Mouse (Mus musculus) cerebellum, postnatal 36 days (tissue): ENCODE data around the gene Lama5.

ENCODE experiments used
- DNase-seq, 2 experiments: peaks; one replicate each; pipeline ENCODE4 v3.0.0; 2021 to 2022; ENCODE audit warnings: mixed read lengths in 2 of 2

Gene Lama5

GRCm38 (mm10) chr2:180196610-180197322, 28.9 kb downstream of the Lama5 start:
- DNase-seq: no peak

DNA sequence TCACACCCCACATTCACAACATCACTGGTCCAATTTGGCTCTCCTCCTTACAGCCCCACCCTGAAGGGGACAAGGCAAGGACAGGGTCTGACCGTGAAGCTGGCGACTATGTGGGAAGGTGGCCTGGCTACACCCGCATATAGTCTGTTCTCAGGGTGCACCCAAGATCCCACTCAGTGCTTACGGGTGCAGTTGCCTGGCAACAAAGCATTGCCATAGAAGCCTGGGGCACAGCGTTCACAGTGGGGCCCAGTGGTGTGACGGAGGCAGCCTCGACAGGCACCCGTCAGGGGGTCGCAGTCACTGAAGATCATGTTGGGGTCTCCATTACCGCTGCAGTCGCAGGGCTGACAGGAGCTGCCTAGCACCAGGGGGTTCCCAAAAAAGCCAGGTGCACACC, 38.3 kb downstream of the Lama5 start:
- DNase-seq: no peak

DNA sequence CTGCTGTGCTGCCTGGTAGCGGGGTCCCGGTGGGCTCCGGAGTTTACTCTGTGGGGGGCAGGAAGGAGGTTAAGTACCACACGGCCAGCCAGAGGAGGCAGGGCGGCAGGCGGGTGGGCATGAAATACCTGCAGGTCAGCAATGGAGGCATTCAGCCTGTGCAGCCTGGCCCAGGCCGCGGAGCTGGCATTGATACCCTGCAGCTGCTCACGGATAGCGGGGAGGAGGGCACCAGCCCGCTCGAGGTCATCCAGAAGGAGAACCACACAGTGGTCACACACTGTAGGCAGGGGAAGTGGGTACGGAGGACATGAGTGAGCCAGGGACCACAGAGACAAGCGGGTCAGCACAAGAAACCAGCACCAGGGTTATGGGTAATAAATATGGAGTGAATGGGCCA, 40.0 kb downstream of the Lama5 start:
- no peak for DNase-seq

- no peak for DNase-seq
Measured at GRCm38 (mm10) chr2:180184752-180185109, 40.9 kb downstream of the Lama5 start.

- no peak for DNase-seq
Measured at GRCm38 (mm10) chr2:180184011-180184751, 41.5 kb downstream of the Lama5 start.

DNA sequence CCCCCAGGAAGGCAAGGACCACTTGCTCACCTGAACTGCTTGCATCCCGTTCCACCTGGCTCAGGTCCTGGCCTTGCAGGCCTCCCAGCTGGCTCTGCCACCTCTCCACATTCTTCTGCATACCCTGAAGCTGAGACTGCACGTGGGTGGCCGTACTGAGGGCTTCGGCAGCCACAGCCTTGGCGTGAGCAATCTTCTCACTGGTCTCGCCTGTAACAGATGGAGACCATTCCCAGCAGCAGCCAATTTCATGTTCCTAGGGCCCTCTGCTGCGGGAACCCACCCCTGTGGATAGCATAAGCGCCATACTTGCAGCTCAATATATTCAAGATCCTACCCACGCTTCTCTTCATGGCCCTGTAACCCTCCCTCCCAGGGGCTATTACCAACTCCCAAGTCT, 44.1 kb downstream of the Lama5 start:
- DNase-seq: no peak

DNA sequence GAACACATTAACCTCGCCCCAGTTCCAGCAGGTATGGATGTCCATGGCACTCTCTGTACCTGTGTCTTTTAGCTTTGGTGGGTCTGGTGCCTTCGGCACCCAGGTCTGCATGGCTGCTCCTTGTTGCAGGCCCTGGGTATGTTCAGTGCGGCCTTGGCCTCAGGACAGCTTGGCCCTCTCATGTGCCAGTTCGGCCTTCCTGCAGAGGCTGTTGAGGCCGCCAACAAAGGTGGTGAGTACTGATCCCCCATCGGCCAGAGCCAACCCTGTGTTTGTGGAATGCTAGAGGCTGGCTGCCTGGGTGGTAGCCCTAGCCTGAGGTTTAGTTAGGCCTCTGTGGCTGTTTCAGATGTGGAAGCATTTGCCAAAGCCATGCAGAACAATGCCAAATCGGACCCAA, 49.9 kb downstream of the Lama5 start:
- no peak for DNase-seq

DNA sequence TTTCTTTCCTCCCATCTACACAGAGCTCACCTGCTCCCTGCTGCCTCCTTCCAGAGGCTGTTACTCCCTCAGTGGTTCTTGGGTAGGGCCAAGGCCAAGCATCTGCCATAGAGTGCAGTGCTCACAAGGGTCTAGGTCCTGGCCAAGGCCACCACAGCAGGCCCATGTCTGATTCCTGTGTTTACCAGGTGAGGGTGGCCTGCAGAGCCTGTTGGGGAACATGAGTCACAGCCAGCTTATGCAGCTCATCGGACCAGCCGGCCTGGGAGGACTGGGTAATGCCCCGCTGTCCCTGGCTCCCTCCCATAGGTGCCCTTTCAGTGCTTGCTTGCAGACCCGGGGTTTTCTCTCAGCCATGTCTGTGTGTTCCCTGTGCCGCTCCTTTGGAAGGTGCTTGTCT, 51.5 kb downstream of the Lama5 start:
- no peak for DNase-seq

DNA sequence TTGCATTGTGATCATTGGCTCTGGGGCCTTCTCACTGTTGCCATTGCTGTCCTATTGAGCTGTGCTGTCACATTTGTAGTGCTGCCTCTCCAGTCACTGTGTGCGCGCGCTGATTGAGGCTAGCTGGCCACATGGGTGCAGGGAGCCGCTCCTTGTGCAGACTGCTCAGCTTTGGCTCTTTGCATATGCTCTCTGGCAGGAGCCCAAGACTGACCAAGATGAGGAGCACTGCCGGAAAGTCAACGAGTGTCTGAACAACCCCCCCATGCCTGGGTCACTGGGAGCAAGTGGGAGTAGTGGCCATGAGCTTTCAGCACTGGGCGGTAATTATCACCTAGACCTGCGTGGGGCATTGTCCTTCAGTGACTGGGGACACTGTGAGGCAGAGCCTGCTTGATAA, 51.9 kb downstream of the Lama5 start:
- DNase-seq: peak; percentile 31 to 33

GRCm38 (mm10) chr2:180173163-180173562, 52.5 kb downstream of the Lama5 start:
- DNase-seq: no peak

GRCm38 (mm10) chr2:180172152-180172551, 53.5 kb downstream of the Lama5 start:
- peak in 1 of 2 experiments; percentile 26 for DNase-seq

- no peak for DNase-seq
Measured at GRCm38 (mm10) chr2:180171522-180172070, 54.1 kb downstream of the Lama5 start.

DNA sequence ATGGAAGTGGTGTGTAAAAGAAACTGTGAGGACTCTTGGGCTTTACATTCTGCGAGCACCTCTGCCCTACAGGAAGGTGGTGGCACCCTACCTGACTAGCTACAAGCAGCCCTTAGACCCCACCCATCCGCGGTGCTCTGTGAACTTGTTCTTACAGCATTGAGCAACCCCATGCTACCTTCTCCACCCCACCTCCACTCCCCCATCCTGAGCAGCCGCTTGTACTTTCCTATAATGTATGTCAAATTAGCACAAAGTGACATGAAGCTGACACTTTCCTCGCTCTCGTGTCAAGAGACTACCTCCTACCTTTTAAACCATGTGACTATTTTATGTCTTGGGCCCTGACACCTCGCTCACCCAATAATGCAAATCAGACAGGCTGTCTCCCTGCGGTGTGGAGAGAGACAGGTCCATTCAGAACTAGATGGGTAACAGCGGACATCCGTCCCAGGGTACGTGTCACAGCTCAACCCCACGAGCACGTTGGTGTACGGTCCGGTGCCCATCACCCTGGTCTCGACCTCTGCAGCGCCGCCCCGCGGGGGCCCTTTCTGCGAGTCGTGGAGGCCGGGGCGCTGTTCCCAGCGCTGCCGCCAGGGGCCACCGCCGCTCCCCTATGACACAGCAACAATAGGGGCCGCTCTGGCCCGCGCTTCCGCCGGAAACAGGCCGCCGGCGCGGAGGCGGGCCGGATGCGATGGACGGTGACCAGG, 54.7 kb downstream of the Lama5 start, which contains the start of gene Adrm1:
Gene Adrm1, plus strand, starts transcription at position 680 of the 716 bp plus-strand sequence.
- peak; percentile 98 to 99 for DNase-seq

GRCm38 (mm10) chr2:180170151-180170805, 55.4 kb downstream of the Lama5 start:
- DNase-seq: no peak

DNA sequence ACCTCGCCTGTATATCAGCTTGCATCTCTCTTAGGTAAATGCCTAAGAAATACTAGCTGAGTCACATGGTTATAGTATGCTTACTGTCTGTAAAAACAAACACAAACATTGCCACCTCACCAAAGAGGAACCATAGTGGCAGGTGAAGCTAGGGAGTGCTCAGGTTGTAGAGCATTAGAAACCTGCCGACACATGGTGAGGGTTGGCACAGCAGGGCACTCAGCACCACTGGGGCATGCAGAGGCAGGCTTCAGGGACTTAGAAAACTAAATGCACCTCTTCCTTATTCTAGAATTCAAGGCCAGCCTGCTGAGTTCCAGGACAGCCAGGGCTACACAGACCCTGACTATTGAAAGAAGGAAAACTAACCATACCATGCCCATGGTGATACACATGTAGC, 58.8 kb downstream of the Lama5 start:
- no peak for DNase-seq

GRCm38 (mm10) chr2:180165855-180166254, 59.8 kb downstream of the Lama5 start:
- peak in 1 of 2 experiments; percentile 36 for DNase-seq

GRCm38 (mm10) chr2:180158627-180159026, 67.0 kb downstream of the Lama5 start:
- DNase-seq: no peak

GRCm38 (mm10) chr2:180154796-180155195, 70.9 kb downstream of the Lama5 start:
- DNase-seq: peak; percentile 46 to 55

DNA sequence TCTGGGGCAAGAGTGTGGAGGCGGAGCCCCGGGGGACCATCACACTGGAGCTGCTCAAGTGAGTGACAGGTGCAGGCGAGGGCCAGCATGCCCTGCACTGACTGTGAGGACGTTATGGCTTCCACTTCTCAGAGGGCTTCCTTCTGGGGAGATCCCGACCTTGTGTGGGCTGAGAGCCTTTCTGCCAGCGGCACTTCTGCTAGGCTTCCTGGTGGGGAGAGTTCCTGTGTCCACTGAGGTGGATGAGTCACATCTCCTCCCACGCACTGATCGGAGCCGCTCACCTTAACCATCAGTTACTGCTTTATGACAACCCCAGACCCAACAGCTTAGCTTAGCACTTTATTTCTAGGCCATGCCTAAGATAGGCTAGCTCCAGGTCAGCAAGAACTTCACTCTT, 77.1 kb downstream of the Lama5 start:
- DNase-seq: peak; percentile 44 to 45

- DNase-seq: peak; percentile 29 to 48
Measured at GRCm38 (mm10) chr2:180147379-180147778, 78.3 kb downstream of the Lama5 start.

- DNase-seq: peak; percentile 63 to 67
Measured at GRCm38 (mm10) chr2:180146091-180146490, 79.6 kb downstream of the Lama5 start.

- no peak for DNase-seq
Measured at GRCm38 (mm10) chr2:180135414-180135813, 90.2 kb downstream of the Lama5 start.

GRCm38 (mm10) chr2:180133911-180134310, 91.7 kb downstream of the Lama5 start:
- DNase-seq: no peak
